Mouse (Mus musculus): ENCODE measurements around the gene Eepd1.

- TF ChIP-seq CTCF (IDR thresholded peaks at IDR 0.05; ENCODE audit: control insufficient read depth, insufficient read depth, low read length) (no peak), POLR2A (IDR thresholded peaks at IDR 0.05; ENCODE audit: borderline replicate concordance, control insufficient read depth, low read depth, low read length) (no peak)
Observed at GRCm38 (mm10) chr9:25526516-25526915, 45.2 kb downstream of the Eepd1 start.

Data from bone marrow, adult 2 months (tissue).